Mouse (Mus musculus) MEL (cell line): Measurements from ENCODE around the gene Ppp4c. TPM values are rescaled to one million over a fixed set of nuclear protein-coding genes. Genes with fewer than 3 reads are reported as not detected.

Experiments
- DNase-seq: peaks from one replicate; pipeline ENCODE4 v3.0.0; 2011; ENCODE audit warnings: low read depth, low spot score
- H3K27ac ChIP-seq: 2 replicates; pipeline ENCODE4 v1.5.1; 2012; ENCODE audit warnings: low read depth, mild to moderate bottlenecking, control low read depth, low read length, moderate library complexity; ENCODE audit not compliant: control insufficient read depth
- H3K27me3 ChIP-seq, 2 experiments: fragments of 150-350 bp in 1 of 2; sonication (generic) in 1 of 2; 2 replicates each; pipeline ENCODE4 v1.6.1; 2012; ENCODE audit warnings: low read length in 2 of 2, mild to moderate bottlenecking in 2 of 2, improper control_type of control experiment in 1 of 2, moderate library complexity in 1 of 2; ENCODE audit not compliant: insufficient read depth in 2 of 2, control insufficient read depth in 1 of 2
- H3K36me3 ChIP-seq, 2 experiments: 2 replicates each; pipeline ENCODE4 v1.6.1; 2012 to 2014; ENCODE audit warnings: low read length in 2 of 2, improper control_type of control experiment in 1 of 2, inconsistent platforms in 1 of 2, mild to moderate bottlenecking in 1 of 2; ENCODE audit not compliant: insufficient read depth in 2 of 2, control insufficient read depth in 1 of 2
- H3K4me1 ChIP-seq, 2 experiments: fragments of 150-350 bp in 1 of 2; sonication (generic) in 1 of 2; 2 replicates each; pipeline ENCODE4 v1.6.1; 2012; ENCODE audit warnings: low read length in 2 of 2, improper control_type of control experiment in 1 of 2, mild to moderate bottlenecking in 1 of 2; ENCODE audit not compliant: insufficient read depth in 2 of 2, control insufficient read depth in 1 of 2
- H3K4me3 ChIP-seq, 2 experiments: fragments of 150-350 bp in 1 of 2; sonication (generic) in 1 of 2; 2 replicates each; pipeline ENCODE4 v1.5.1; 2012; ENCODE audit warnings: low read depth in 2 of 2, low read length in 2 of 2, mild to moderate bottlenecking in 2 of 2, moderate library complexity in 2 of 2, control low read depth in 1 of 2, improper control_type of control experiment in 1 of 2; ENCODE audit not compliant: control insufficient read depth in 1 of 2, insufficient read depth in 1 of 2
- H3K79me2 ChIP-seq: 2 replicates; pipeline ENCODE4 v1.6.1; 2012; ENCODE audit warnings: mild to moderate bottlenecking, low read length, moderate library complexity; ENCODE audit not compliant: control insufficient read depth, poor library complexity, insufficient read depth
- H3K9ac ChIP-seq: 2 replicates; pipeline ENCODE4 v1.6.1; 2012; ENCODE audit warnings: low read depth, mild to moderate bottlenecking, control low read depth, low read length, moderate library complexity; ENCODE audit not compliant: control insufficient read depth, poor library complexity, severe bottlenecking
- H3K9me3 ChIP-seq: fragments of 150-350 bp; sonication (generic); replicated peaks from 2 replicates; pipeline ENCODE4 v1.6.1; 2012; ENCODE audit warnings: mild to moderate bottlenecking, low read length, improper control_type of control experiment, moderate library complexity; ENCODE audit not compliant: insufficient read depth
- BHLHE40 ChIP-seq: IDR thresholded peaks from 2 replicates; pipeline ENCODE4 v1.6.1; 2012; ENCODE audit warnings: low read depth, mild to moderate bottlenecking, inconsistent platforms, low read length, improper control_type of control experiment, borderline replicate concordance
- CHD2 ChIP-seq: IDR thresholded peaks from 2 replicates; pipeline ENCODE4 v1.6.1; 2011; ENCODE audit warnings: low read length, improper control_type of control experiment
- EP300 ChIP-seq, 2 experiments: IDR thresholded peaks; 2 replicates each; pipeline ENCODE4 v1.6.1; 2011; ENCODE audit warnings: improper control_type of control experiment in 2 of 2, low read length in 2 of 2, low read depth in 1 of 2, mild to moderate bottlenecking in 1 of 2
- ETS1 ChIP-seq: IDR thresholded peaks from 2 replicates; pipeline ENCODE4 v1.6.1; 2012; ENCODE audit warnings: low read depth, mild to moderate bottlenecking, inconsistent platforms, low read length, improper control_type of control experiment, moderate library complexity
- GABPA ChIP-seq: IDR thresholded peaks from 2 replicates; pipeline ENCODE4 v1.6.1; 2012; ENCODE audit warnings: low read depth, mild to moderate bottlenecking, inconsistent platforms, low read length, improper control_type of control experiment, moderate library complexity
- GATA1 ChIP-seq: IDR thresholded peaks from 2 replicates; pipeline ENCODE4 v1.6.1; 2011; ENCODE audit warnings: low read depth, low read length, improper control_type of control experiment
- HCFC1 ChIP-seq: IDR thresholded peaks from 2 replicates; pipeline ENCODE4 v1.6.1; 2012; ENCODE audit warnings: low read depth, mild to moderate bottlenecking, inconsistent platforms, low read length, improper control_type of control experiment, moderate library complexity
- JUND ChIP-seq: IDR thresholded peaks from 2 replicates; pipeline ENCODE4 v1.6.1; 2011; ENCODE audit warnings: low read depth, mild to moderate bottlenecking, improper control_type of control experiment, low read length
- KAT2A ChIP-seq: conservative IDR thresholded peaks from 2 replicates; pipeline ENCODE4 v1.6.1; 2012; ENCODE audit warnings: low read depth, low read length, improper control_type of control experiment, inconsistent platforms
- MAFK ChIP-seq: IDR thresholded peaks from 2 replicates; pipeline ENCODE4 v1.6.1; 2011; ENCODE audit warnings: low read depth, mild to moderate bottlenecking, low read length, improper control_type of control experiment, borderline replicate concordance
- MAZ ChIP-seq: IDR thresholded peaks from 2 replicates; pipeline ENCODE4 v1.6.1; 2012; ENCODE audit warnings: low read depth, mild to moderate bottlenecking, inconsistent platforms, low read length, improper control_type of control experiment
- MEF2A ChIP-seq: IDR thresholded peaks from 2 replicates; pipeline ENCODE4 v1.6.1; 2014; ENCODE audit warnings: low read depth, mild to moderate bottlenecking, inconsistent platforms, low read length, improper control_type of control experiment; ENCODE audit not compliant: poor library complexity, insufficient replicate concordance, severe bottlenecking; ENCODE audit errors: extremely low read depth
- MXI1 ChIP-seq: IDR thresholded peaks from 2 replicates; pipeline ENCODE4 v1.6.1; 2011; ENCODE audit warnings: mild to moderate bottlenecking, low read depth, low read length, improper control_type of control experiment
- MYB ChIP-seq: IDR thresholded peaks from 2 replicates; pipeline ENCODE4 v1.6.1; 2011; ENCODE audit warnings: mild to moderate bottlenecking, low read depth, low read length, improper control_type of control experiment
- NRF1 ChIP-seq: IDR thresholded peaks from 2 replicates; pipeline ENCODE4 v1.6.1; 2014; ENCODE audit warnings: low read depth, mild to moderate bottlenecking, inconsistent platforms, low read length, improper control_type of control experiment, moderate library complexity; ENCODE audit not compliant: poor library complexity, insufficient read depth, severe bottlenecking
- POLR2A ChIP-seq, 2 experiments: IDR thresholded peaks; 2 replicates each; pipeline ENCODE4 v1.6.1; 2011 to 2012; ENCODE audit warnings: low read length in 2 of 2, mild to moderate bottlenecking in 2 of 2, control low read depth in 1 of 2, improper control_type of control experiment in 1 of 2, low read depth in 1 of 2, moderate library complexity in 1 of 2; ENCODE audit not compliant: control insufficient read depth in 1 of 2, insufficient read depth in 1 of 2, poor library complexity in 1 of 2
- POLR2AphosphoS5 ChIP-seq: IDR thresholded peaks from 2 replicates; pipeline ENCODE4 v1.6.1; 2012; ENCODE audit warnings: low read depth, borderline replicate concordance, mild to moderate bottlenecking, inconsistent platforms, low read length, moderate library complexity, mixed read lengths
- RCOR1 ChIP-seq: IDR thresholded peaks from 2 replicates; pipeline ENCODE4 v1.6.1; 2012; ENCODE audit warnings: low read depth, mild to moderate bottlenecking, inconsistent platforms, low read length, improper control_type of control experiment
- SIN3A ChIP-seq: IDR thresholded peaks from 2 replicates; pipeline ENCODE4 v1.6.1; 2012; ENCODE audit warnings: low read length, improper control_type of control experiment, inconsistent platforms
- SMC3 ChIP-seq: IDR thresholded peaks from 2 replicates; pipeline ENCODE4 v1.6.1; 2011; ENCODE audit warnings: low read depth, low read length, improper control_type of control experiment
- TBP ChIP-seq: IDR thresholded peaks from 2 replicates; pipeline ENCODE4 v1.8.0; 2011; ENCODE audit warnings: low read depth, low read length, improper control_type of control experiment
- TCF12 ChIP-seq: IDR thresholded peaks from 2 replicates; pipeline ENCODE4 v1.6.1; 2014; ENCODE audit warnings: low read depth, mild to moderate bottlenecking, inconsistent platforms, low read length, improper control_type of control experiment, moderate library complexity
- UBTF ChIP-seq: IDR thresholded peaks from 2 replicates; pipeline ENCODE4 v1.6.1; 2012; ENCODE audit warnings: low read depth, mild to moderate bottlenecking, inconsistent platforms, low read length, improper control_type of control experiment, moderate library complexity, borderline replicate concordance; ENCODE audit not compliant: insufficient read depth
- USF1 ChIP-seq: IDR thresholded peaks from 2 replicates; pipeline ENCODE4 v1.6.1; 2014; ENCODE audit warnings: low read depth, mild to moderate bottlenecking, inconsistent platforms, low read length, improper control_type of control experiment, moderate library complexity
- USF2 ChIP-seq, 2 experiments: IDR thresholded peaks; 2 replicates each; pipeline ENCODE4 v1.6.1; 2011 to 2012; ENCODE audit warnings: improper control_type of control experiment in 2 of 2, low read length in 2 of 2, borderline replicate concordance in 1 of 2, inconsistent platforms in 1 of 2, low read depth in 1 of 2, mild to moderate bottlenecking in 1 of 2; ENCODE audit not compliant: insufficient read depth in 1 of 2
- ZC3H11A ChIP-seq: IDR thresholded peaks from 2 replicates; pipeline ENCODE4 v1.6.1; 2012; ENCODE audit warnings: low read depth, mild to moderate bottlenecking, inconsistent platforms, low read length, improper control_type of control experiment
- ZKSCAN1 ChIP-seq: IDR thresholded peaks from 2 replicates; pipeline ENCODE4 v1.6.1; 2012; ENCODE audit warnings: low read depth, mild to moderate bottlenecking, inconsistent platforms, low read length, improper control_type of control experiment, moderate library complexity
- ZMIZ1 ChIP-seq: IDR thresholded peaks from 2 replicates; pipeline ENCODE4 v1.6.1; 2012; ENCODE audit warnings: low read depth, mild to moderate bottlenecking, inconsistent platforms, low read length, improper control_type of control experiment, moderate library complexity
- ZNF384 ChIP-seq: IDR thresholded peaks from 2 replicates; pipeline ENCODE4 v1.6.1; 2012; ENCODE audit warnings: low read depth, mild to moderate bottlenecking, inconsistent platforms, low read length, improper control_type of control experiment
- polyA plus RNA-seq, 2 experiments: library from polyadenylated mRNA; stranded (reverse) in 1 of 2; unstranded in 1 of 2; fragments of >175 nt in 1 of 2; fragments of >200 nt in 1 of 2; gene quantifications; 2 replicates each; pipeline versions ENCODE4 v1.2.1 to v1.2.4; 2012; ENCODE audit warnings: low replicate concordance in 2 of 2, low read depth in 1 of 2; ENCODE audit not compliant: insufficient read length in 2 of 2, insufficient read depth in 1 of 2, missing spikeins in 1 of 2
- total RNA-seq: library from RNA; depleted of rRNA; stranded (reverse); fragments of 300-350 nt; gene quantifications from 2 replicates; pipeline ENCODE4 v1.2.3, GENCODE M21; 2012

Ppp4c gene
- total and polyA plus RNA-seq, 3 experiments, result 257 to 540 (median 265) TPM

- no peak overlapping the region for H3K9ac ChIP-seq
- TF ChIP-seq CHD2 (no peak), ZC3H11A (no peak), MXI1 (no peak), JUND (no peak), HCFC1 (no peak)
- TF ChIP-seq, all 39 proteins: peak for 0
- Histone ChIP-seq H3K4me1 (0 out of 4 replicates have a peak, but pooled peaks cover 0 to 4% of the 10 kb centered on the region in 2 experiments), H3K27ac (no peak overlapping the region), H3K79me2 (no peaks in the 10 kb centered on the region), H3K9me3 (no peaks in the 10 kb centered on the region), H3K4me3 (no peak overlapping the region), H3K27me3 (peaks cover 0 to 3% of the 10 kb centered on the region in 2 experiments; a peak in 2 of 4 replicates), H3K36me3 (no peaks in the 10 kb centered on the region)
- no peak for DNase-seq
Measured at GRCm38 (mm10) chr7:126833294-126833693, 41.0 kb upstream of the Ppp4c start.

GRCm38 (mm10) chr7:126832036-126832598 lies 39.8 kb upstream of the Ppp4c start:
- Histone ChIP-seq H3K27me3 (no peaks in the 10 kb centered on the region; a peak in 1 of 4 replicates), H3K9me3 (no peaks in the 10 kb centered on the region), H3K36me3 (no peaks in the 10 kb centered on the region), H3K79me2 (no peaks in the 10 kb centered on the region), H3K9ac (peak overlapping the region; percentile 76), H3K4me3 (peak overlapping the region; percentile 66 to 88), H3K27ac (peak overlapping the region; percentile 62), H3K4me1 (0 out of 4 replicates have a peak, but pooled peaks cover 0 to 4% of the 10 kb centered on the region in 2 experiments)
- DNase-seq, result peak; percentile 97
- no peak for TF ChIP-seq KAT2A
- no peak for TF ChIP-seq USF2 (IDR thresholded peaks at IDR 0.05; ENCODE audit: borderline replicate concordance in 1 of 2, insufficient read depth in 1 of 2, low read depth in 1 of 2, low read length in 2 of 2)
- TF ChIP-seq BHLHE40, result no peak
- TF ChIP-seq GABPA, result no peak
- peak; percentile 92 for TF ChIP-seq SIN3A
- TF ChIP-seq CHD2, result no peak; the same call in 1 of the 2 replicates
- peak; percentile 71; the same call in 1 of the 2 replicates for TF ChIP-seq HCFC1
- no peak for TF ChIP-seq EP300 (IDR thresholded peaks at IDR 0.05; ENCODE audit: low read depth in 1 of 2, low read length in 2 of 2)
- TF ChIP-seq MEF2A, result no peak
- TF ChIP-seq NRF1, result no peak
- peak; percentile 70 for TF ChIP-seq TBP
- TF ChIP-seq ETS1, result no peak
- TF ChIP-seq SMC3, result peak; percentile 98
- no peak for TF ChIP-seq GATA1
- 0 out of 2 replicates have a peak, but pooled peaks have one; percentile 32 for TF ChIP-seq ZMIZ1
- TF ChIP-seq POLR2AphosphoS5, result no peak
- no peak for TF ChIP-seq MAFK
- TF ChIP-seq ZC3H11A, result peak; percentile 90
- no peak for TF ChIP-seq ZNF384
- TF ChIP-seq MAZ, result peak; percentile 56; the same call in 1 of the 2 replicates
- no peak for TF ChIP-seq RCOR1
- peak; percentile 67; the same call in 1 of the 2 replicates for TF ChIP-seq MXI1
- TF ChIP-seq USF1, result no peak
- no peak for TF ChIP-seq TCF12
- TF ChIP-seq POLR2A (IDR thresholded peaks at IDR 0.05; ENCODE audit: control insufficient read depth in 1 of 2, insufficient read depth in 1 of 2, low read depth in 1 of 2, low read length in 2 of 2, poor library complexity in 1 of 2), result peak in 1 of 2 experiments; percentile 68; a peak in 2 of 4 replicates
- no peak for TF ChIP-seq ZKSCAN1
- no peak for TF ChIP-seq UBTF
- no peak for TF ChIP-seq MYB
